Mouse (Mus musculus) heart, embryonic 11.5 days (tissue): Measurements from ENCODE around the gene Psmb3. TPM values are rescaled to one million over a fixed set of nuclear protein-coding genes. Genes with fewer than 3 reads are reported as not detected.

ENCODE experiments used
- ATAC-seq: fragments of 200-750 bp; cut with Nextera tagmentation; replicated peaks from 2 replicates; pipeline ENCODE4 v1.8.0; 2017; ENCODE audit warnings: moderate library complexity; ENCODE audit not compliant: insufficient number of reproducible peaks, low FRiP score, low TSS enrichment
- H3K27ac ChIP-seq: fragments of 300-500 bp; sonication (generic); 2 replicates; pipeline ENCODE4 v1.5.1; 2014; ENCODE audit warnings: mild to moderate bottlenecking, low read depth, low read length
- H3K27me3 ChIP-seq: fragments of 300-500 bp; sonication (generic); 2 replicates; pipeline ENCODE4 v1.6.1; 2014; ENCODE audit warnings: mild to moderate bottlenecking, low read length, mixed read lengths; ENCODE audit not compliant: control insufficient read depth, insufficient read depth
- H3K36me3 ChIP-seq: fragments of 300-500 bp; sonication (generic); 2 replicates; pipeline ENCODE4 v1.6.1; 2014; ENCODE audit warnings: mild to moderate bottlenecking, low read length, moderate library complexity, mixed read lengths; ENCODE audit not compliant: control insufficient read depth, insufficient read depth
- H3K4me1 ChIP-seq: fragments of 300-500 bp; sonication (generic); 2 replicates; pipeline ENCODE4 v1.6.1; 2014; ENCODE audit warnings: low read length; ENCODE audit not compliant: control insufficient read depth, insufficient read depth
- H3K4me2 ChIP-seq: fragments of 300-500 bp; sonication (generic); 2 replicates; pipeline ENCODE4 v1.6.1; 2014; ENCODE audit warnings: mild to moderate bottlenecking, moderate library complexity
- H3K4me3 ChIP-seq: fragments of 300-500 bp; sonication (generic); 2 replicates; pipeline ENCODE4 v1.5.1; 2014; ENCODE audit warnings: low read depth, low read length
- H3K9ac ChIP-seq: fragments of 300-500 bp; sonication (generic); 2 replicates; pipeline ENCODE4 v1.6.1; 2014; ENCODE audit warnings: mild to moderate bottlenecking, low read depth, low read length, moderate library complexity
- H3K9me3 ChIP-seq: fragments of 300-500 bp; sonication (generic); replicated peaks from 2 replicates; pipeline ENCODE4 v1.6.1; 2016; ENCODE audit warnings: low read length; ENCODE audit not compliant: control insufficient read depth
- WGBS: fragments of 180-500 bp; shearing (Covaris S2); extraction: QIAGEN DNeasy Blood & Tissue Kit; methylation state at CpG from one replicate; pipeline ENCODE4 v1.1.7; 2014; ENCODE audit not compliant: insufficient replicate concordance; 5-methylcytosine and 5-hydroxymethylcytosine counted together
- microRNA-seq: library from miRNA; unstranded; fragments of <30 nt; microRNA quantifications from one replicate; pipeline ENCODE4, GENCODE M21; 2016; ENCODE audit warnings: borderline number of aligned reads
- polyA plus RNA-seq: library from polyadenylated mRNA; unstranded; fragments of >200 nt; fragmentation: Nextera tagmentation; extraction: Ambion mirVana; gene quantifications from 2 replicates; pipeline ENCODE4 v1.2.1, GENCODE M21; 2014

Gene Psmb3
- polyA plus RNA-seq, 1 experiment from 2014 or later = 416 TPM

GRCm38 (mm10) chr11:97758125-97758524, 54.9 kb downstream of the Psmb3 start:
- 91% methylated on average over 1 of the region's 1 CpGs for WGBS
- Histone ChIP-seq H3K4me3 (no peak overlapping the region), H3K27ac (no peak overlapping the region), H3K9ac (no peak overlapping the region), H3K9me3 (no peaks in the 10 kb centered on the region), H3K4me1 (no peaks in the 10 kb centered on the region), H3K27me3 (no peaks in the 10 kb centered on the region), H3K4me2 (no peak overlapping the region), H3K36me3 (peaks cover 29% of the 10 kb centered on the region)
- no peak for ATAC-seq

GRCm38 (mm10) chr11:97758942-97759341, 55.7 kb downstream of the Psmb3 start:
- no peak overlapping the region for H3K9ac ChIP-seq
- H3K4me2 ChIP-seq = no peak overlapping the region
- no peak overlapping the region for H3K27ac ChIP-seq
- peaks cover 23% of the 10 kb centered on the region for H3K36me3 ChIP-seq
- H3K27me3 ChIP-seq = no peaks in the 10 kb centered on the region
- ATAC-seq = no peak
- no peaks in the 10 kb centered on the region for H3K9me3 ChIP-seq
- no peaks in the 10 kb centered on the region for H3K4me1 ChIP-seq
- no peak overlapping the region for H3K4me3 ChIP-seq
- WGBS = 66% methylated on average over 6 of the region's 6 CpGs

DNA sequence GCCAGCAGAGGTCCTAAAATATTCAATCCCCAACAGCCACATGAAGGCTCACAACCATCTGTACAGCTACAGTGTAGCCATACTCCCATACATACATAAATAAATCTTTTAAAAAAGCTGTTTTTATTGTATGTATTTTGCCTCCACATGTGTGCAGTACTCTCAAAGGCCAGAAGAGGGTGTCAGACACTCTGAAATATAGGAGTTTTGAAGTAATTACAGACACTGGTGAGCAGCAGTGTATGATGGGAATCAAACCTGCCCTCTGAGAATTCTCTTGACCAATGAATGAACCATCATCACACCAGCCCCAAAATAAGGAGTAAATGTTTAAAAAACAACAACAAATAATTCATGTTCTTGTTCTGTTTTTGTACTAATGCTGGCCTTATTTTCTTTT, 58.4 kb downstream of the Psmb3 start:
- no peaks in the 10 kb centered on the region for H3K9me3 ChIP-seq
- no peak overlapping the region for H3K4me3 ChIP-seq
- no peaks in the 10 kb centered on the region for H3K27me3 ChIP-seq
- no peak overlapping the region for H3K9ac ChIP-seq
- H3K36me3 ChIP-seq = peaks cover 21% of the 10 kb centered on the region
- H3K4me2 ChIP-seq = no peak overlapping the region
- peaks cover 7% of the 10 kb centered on the region for H3K4me1 ChIP-seq
- no peak overlapping the region for H3K27ac ChIP-seq
- ATAC-seq = no peak

Small RNA genes within 50 kb of the gene (microRNA-seq; reads per million reads assigned to microRNA genes)
- gene Gm24158 (0.20 reads per million), gene Mir6927 (0.47 reads per million), gene Mir8102 (not detected)

Other genes with a start within 250 kb of the Psmb3 start
- gene 4933428G20Rik, start 203.1 kb upstream of the Psmb3 start, polyA plus RNA-seq = 0.11 TPM in 1 of 2 replicates, not detected in the other
- gene Srcin1, start 127.2 kb upstream of the Psmb3 start, polyA plus RNA-seq = 0.06 and 0.23 TPM in 2 replicates
- gene Epop, start 73.7 kb upstream of the Psmb3 start, polyA plus RNA-seq = 1.4 and 1.5 TPM in 2 replicates
- gene Mllt6, start 40.0 kb upstream of the Psmb3 start, polyA plus RNA-seq = 2.9 and 3.3 TPM in 2 replicates
- 45.8 and 52.3 TPM in 2 replicates for gene Cisd3, start 17.6 kb upstream of the Psmb3 start, polyA plus RNA-seq
- gene Pcgf2, start 2.9 kb upstream of the Psmb3 start, polyA plus RNA-seq = 10.3 and 16.4 TPM in 2 replicates
- 0.70 and 1.2 TPM in 2 replicates for gene Pip4k2b, start 41.3 kb downstream of the Psmb3 start, polyA plus RNA-seq
- 9.2 and 9.9 TPM in 2 replicates for gene Cwc25, start 63.2 kb downstream of the Psmb3 start, polyA plus RNA-seq
- 0.38 TPM in 1 of 2 replicates, not detected in the other for gene 1700001P01Rik, start 72.5 kb downstream of the Psmb3 start, polyA plus RNA-seq
- 461 and 517 TPM in 2 replicates for gene Rpl23, start 79.0 kb downstream of the Psmb3 start, polyA plus RNA-seq
- 30.0 and 37.5 TPM in 2 replicates for gene Lasp1, start 95.6 kb downstream of the Psmb3 start, polyA plus RNA-seq
- 8.2 and 8.3 TPM in 2 replicates for gene B230217C12Rik, start 137.4 kb downstream of the Psmb3 start, polyA plus RNA-seq
- 0.66 and 1.3 TPM in 2 replicates for gene Fbxo47, start 180.8 kb downstream of the Psmb3 start, polyA plus RNA-seq